Mouse (Mus musculus): ENCODE measurements around the gene Bhlhe41.

Gene Bhlhe41

GRCm38 (mm10) chr6:145865289-145865885 is at the start of gene Bhlhe41:
TSS of gene Bhlhe41 (minus strand) at chr6:145865558.
- peak; percentile 82 for DNase-seq (ENCODE audit: low spot score)

DNA sequence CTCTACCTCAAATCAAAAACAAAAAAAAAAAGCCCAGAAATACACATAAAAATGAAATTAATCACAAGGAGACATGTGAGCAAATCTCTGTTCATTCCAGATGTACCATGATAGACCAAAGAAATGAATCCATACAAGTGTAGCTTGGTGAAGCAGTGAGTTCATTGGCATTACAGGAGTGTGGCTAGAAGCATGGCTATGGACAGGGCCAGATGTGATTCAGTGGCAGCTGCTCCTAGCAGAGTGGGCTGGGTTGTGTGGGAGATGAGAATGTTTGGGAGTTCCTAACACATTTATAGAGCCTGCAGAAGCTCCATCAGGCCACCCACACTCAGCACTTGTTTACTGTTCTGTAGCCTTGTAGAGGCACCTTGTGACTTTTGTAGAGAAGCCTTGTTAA is 46.9 kb upstream of the Bhlhe41 start:
- DNase-seq (ENCODE audit: low spot score) = no peak

- DNase-seq (ENCODE audit: low spot score) = no peak
Measured at GRCm38 (mm10) chr6:145910469-145911426, 45.4 kb upstream of the Bhlhe41 start.

- no peak for DNase-seq (ENCODE audit: low spot score)
Measured at GRCm38 (mm10) chr6:145909943-145910342, 44.6 kb upstream of the Bhlhe41 start.

GRCm38 (mm10) chr6:145906096-145906890 is 40.9 kb upstream of the Bhlhe41 start:
- DNase-seq (ENCODE audit: low spot score) = no peak

DNA sequence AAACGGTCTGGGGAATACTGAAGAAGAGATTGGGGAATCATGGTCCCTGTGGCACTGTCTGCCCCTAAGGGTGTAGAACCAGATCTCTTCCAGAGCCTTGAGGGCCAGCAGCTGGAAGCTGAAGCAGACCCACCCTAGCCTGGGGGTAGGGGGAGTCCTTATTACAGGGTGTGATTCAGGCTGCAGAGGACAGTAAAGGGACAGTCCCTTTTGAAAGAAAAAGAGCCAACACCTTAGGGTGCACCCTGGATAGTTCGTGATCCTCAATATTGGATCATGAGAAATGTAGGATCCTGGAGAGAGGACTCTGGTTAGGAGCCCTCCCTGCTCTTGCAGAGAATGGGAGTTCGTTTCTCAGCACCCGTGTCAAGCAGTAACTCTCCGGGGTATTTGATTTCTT is 39.3 kb upstream of the Bhlhe41 start:
- DNase-seq (ENCODE audit: low spot score) = no peak

DNA sequence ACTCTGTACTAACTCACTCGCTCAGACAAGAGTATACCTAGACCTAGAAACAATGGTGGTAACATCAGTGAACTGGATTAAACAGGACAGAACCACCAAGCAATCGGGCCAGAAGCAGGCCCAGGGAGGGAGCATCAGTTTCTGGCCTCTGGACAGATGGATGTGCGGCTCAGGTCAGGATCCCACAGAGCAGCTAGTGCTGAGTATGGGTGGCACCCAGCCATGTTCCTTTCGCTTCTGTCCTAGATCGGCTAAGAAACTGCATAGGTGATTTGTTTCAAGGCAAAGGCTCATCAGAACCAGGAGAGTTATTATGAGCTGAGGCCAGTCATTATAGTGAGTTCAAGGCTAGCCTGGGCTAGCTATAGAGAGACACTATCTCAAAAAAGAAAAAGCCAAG is 38.8 kb upstream of the Bhlhe41 start:
- no peak for DNase-seq (ENCODE audit: low spot score)

DNA sequence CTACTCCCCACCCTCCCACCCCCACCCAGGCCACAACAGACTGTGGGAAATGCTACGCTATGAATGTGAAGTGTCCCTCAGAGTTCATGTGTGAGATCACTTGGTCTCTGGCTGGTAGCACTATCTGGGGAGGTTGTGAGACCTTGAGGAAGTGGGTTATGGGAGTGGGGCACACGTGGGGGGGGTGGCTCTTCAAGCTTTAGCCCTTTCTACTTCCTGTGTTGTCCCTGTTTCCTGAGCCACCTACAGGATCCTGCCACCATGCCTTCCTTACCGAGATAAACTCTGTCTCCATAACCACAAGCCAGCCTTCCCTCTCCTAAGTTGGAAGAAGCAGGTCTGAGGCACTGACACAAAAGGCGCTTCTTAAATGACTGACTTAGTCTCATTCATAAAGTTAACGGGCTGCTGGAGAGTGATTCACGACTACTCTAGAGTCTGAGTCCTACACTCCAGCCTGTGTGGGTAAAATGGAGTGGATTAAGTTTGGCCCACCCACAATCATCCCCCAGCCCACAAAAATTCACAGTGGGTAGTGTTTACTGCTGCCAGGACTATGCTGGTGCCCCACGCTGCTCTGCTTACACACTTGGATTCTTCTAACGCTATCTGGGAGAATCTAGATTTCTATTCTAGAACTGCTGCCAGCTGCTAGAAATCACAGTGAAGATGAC is 29.4 kb upstream of the Bhlhe41 start:
- no peak for DNase-seq (ENCODE audit: low spot score)

DNA sequence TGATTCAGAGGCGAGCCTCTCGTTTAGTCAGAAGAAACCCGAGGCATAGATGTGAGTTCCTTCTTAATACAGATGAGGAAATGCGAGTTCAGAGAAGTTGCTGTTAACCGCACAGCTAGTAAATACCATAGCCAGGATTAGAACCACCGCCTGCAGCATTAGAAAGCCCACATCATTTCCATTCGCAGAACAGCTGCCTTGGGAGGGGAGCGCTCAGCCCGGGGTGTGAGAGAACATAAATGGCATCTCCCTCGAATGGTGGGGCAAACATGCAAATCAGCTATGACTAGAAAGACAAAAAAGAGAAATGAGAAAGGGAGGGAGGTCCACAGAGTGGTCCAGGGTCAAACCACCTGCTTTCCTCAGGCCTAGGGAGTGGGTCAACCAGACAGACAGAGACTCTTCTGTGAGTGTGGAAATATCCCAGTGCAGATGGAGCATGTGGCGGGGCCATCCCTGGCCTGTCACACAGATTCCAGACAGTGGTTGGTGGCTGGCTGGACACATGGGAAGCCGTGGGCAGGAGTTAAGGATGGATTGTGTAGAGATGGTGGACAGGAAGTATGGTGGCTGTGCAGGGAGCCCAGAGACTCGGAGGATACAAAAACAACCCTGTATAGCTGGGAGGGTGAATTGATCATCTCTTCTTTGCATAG is 28.1 kb upstream of the Bhlhe41 start:
- DNase-seq (ENCODE audit: low spot score) = no peak

DNA sequence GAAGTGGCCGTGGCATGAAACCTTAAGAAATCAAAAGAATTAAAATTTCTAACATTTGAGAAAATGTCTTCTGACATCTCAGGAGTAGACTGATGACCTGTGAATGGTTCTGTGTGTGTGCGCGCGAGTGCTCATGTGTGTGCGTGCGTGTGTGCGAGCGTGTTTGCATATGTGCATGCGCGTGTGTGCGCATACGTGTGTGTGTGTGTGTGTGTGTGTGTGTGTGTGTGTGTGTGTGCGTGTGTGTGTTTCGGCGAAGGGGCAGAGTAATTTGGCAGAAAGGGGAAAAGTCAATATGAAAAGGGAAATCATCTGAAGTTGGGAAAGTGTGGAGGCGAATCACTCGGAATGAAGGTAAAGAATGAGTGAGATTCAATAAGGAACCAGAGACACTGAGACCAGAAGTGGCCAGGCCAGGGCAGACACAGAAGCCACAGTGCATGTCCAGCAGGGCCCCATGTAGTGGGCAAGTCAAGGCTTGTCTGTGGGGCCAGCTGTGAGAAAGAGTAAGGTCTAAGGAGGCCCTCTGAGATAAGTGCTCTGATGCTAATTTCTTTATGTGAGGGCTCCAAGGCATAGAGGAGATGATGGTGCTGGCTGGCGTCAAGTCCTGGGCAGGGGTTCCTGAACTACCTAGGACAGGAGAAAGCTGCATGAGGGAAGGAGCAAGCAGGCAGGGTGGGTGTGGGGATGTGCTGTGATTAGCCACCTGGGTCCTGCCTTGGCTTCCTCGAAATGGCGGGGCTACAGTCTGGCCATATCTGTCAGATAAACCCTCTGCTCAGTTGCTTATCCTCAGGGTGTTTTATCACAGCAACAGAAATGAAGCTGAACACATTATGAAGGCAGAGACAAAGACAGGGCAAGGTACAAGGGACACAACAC is 27.3 kb upstream of the Bhlhe41 start:
- DNase-seq (ENCODE audit: low spot score) = no peak

GRCm38 (mm10) chr6:145891951-145892350 is 26.6 kb upstream of the Bhlhe41 start:
- DNase-seq (ENCODE audit: low spot score) = no peak

GRCm38 (mm10) chr6:145887719-145888118 is 22.4 kb upstream of the Bhlhe41 start:
- no peak for DNase-seq (ENCODE audit: low spot score)

DNA sequence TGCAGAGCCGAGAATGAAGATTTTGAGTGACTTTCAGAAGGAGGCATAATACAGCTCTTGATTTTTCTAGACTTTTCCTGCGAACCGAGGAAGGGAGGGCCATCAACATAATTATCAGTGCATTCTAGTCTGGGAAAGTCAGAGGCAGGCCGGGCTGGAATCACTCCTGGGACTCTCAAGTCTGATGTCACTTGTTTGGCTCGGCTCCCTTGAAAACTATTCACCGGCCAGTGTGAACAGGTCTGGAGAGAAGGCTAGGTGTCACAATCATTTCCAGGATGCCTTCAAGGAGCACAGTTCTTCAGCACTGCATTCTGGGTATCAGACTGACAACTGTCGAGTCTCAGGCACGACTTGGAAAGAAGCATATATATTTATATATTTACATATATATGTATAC is 20.9 kb upstream of the Bhlhe41 start:
- DNase-seq (ENCODE audit: low spot score) = peak; percentile 18

GRCm38 (mm10) chr6:145885069-145885468 is 19.7 kb upstream of the Bhlhe41 start:
- DNase-seq (ENCODE audit: low spot score) = no peak

DNA sequence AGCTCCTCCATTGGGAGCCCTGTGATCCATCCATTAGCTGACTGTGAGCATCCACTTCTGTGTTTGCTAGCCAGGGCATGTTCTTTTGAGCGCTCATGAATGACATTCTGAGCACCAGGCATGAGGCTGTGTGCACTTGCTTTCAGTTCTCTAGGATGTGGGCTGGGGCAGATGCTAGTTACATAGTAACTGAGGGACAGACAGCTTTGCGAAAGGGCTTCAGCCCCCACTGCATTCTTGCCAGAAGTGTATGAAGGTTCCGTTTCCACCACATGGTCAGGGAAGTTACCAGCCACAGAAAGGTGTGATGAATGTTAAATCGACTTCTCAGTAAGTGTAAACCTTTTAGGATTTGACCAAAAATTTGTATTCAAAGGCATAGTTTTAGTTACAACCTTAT is 18.3 kb upstream of the Bhlhe41 start:
- DNase-seq (ENCODE audit: low spot score) = no peak

DNA sequence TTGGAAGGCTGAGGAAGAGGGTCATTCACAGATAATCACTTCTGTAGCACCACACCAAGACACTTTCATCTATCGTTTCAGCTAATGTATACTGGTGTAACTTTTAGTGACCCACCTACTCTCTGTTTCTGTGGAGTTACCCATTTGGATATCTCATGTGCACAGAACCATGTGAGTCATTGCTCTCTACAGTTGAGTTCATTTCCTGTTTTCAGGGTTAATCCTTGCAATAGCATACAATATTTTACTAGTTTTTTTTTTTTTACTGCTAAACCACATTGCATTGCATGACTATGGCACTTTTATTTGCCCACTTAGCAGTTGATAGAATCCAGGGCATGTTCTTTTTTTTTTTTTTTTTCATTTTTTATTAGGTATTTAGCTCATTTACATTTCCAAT is 17.7 kb upstream of the Bhlhe41 start:
- DNase-seq (ENCODE audit: low spot score) = no peak

GRCm38 (mm10) chr6:145880609-145881008 is 15.3 kb upstream of the Bhlhe41 start:
- no peak for DNase-seq (ENCODE audit: low spot score)

DNA sequence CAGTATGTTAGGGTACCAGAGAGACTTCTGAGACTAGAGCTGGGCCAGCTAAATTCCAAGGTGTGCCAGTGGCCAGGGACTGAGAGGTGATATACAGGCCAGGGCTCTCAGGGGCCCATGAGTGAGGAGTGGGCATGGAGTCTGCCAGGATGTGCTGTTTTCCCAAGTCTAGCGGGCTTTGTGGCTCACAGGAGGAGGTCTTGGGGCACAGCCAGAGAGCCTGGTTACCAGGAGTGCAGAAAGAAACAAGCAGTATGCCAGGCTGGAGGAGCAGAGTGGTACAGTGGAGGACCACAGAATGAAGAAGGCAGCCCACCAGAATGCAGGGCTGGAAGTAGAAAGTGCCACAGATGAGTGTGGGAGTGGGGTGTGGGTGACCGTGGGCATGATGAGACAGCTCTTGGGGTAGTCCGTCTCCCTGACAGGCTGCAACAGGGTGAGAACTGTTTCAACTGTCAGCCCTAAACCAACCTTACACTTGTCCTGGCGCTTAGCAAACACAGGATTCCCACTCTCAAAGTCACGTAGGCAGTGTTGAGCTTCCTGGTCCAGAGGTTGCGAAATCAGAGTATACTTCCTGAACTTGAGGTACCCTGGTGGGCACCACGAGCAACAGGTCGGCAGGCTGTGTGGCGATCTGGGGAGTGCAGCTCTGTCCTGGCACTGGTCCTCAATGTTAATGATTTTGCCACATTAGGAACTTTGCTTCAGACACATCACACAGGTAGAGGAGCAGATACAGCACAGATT is 11.8 kb upstream of the Bhlhe41 start:
- DNase-seq (ENCODE audit: low spot score) = no peak

DNA sequence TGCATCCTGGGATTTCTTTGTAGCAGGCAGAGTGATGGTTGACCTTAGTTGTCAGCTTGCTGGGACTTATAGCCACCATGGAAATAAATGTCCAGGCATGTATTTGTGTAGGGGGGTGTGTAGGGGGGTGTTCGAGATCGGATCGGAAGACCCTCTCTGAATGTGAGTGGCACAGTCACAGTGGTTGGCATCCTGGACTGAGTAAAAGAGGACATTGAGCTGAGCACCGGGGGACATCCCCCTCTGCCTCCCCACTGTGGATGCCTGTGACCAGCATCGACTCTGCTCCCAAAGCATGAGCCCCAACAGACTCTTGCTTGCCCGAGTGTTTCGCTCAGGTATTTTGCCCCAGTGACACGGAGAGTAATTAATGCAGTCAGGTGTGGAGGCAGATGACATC is 8.0 kb upstream of the Bhlhe41 start:
- DNase-seq (ENCODE audit: low spot score) = no peak

GRCm38 (mm10) chr6:145872010-145872409 is 6.7 kb upstream of the Bhlhe41 start:
- no peak for DNase-seq (ENCODE audit: low spot score)
